Mouse (Mus musculus): Measurements from ENCODE around the gene Cela2a.

The Cela2a gene

DNA sequence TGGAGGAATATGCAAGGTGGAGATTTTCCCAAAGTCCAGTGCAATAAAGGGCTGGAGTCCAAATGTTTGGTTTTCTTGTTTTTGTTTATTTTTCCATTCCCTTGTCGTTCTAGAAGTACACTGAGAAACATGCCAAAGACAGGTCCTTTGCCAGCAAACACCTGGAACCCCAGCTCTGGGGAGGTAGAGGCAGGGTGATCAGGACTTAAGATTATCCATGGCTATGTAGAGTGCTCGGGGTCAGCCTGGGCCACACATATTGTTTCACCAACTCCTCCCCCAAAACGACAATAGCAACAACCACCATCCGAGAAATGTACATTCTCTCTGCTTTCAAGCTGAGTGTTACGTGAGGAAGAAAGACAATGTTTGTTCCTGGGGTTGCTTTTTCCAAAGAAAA lies at the start of gene Cela2a:
Gene Cela2a, minus strand, starts transcription at position 101 of the 400 bp plus-strand sequence.
- DNase-seq (ENCODE audit: low read depth, low spot score) = no peak

DNA sequence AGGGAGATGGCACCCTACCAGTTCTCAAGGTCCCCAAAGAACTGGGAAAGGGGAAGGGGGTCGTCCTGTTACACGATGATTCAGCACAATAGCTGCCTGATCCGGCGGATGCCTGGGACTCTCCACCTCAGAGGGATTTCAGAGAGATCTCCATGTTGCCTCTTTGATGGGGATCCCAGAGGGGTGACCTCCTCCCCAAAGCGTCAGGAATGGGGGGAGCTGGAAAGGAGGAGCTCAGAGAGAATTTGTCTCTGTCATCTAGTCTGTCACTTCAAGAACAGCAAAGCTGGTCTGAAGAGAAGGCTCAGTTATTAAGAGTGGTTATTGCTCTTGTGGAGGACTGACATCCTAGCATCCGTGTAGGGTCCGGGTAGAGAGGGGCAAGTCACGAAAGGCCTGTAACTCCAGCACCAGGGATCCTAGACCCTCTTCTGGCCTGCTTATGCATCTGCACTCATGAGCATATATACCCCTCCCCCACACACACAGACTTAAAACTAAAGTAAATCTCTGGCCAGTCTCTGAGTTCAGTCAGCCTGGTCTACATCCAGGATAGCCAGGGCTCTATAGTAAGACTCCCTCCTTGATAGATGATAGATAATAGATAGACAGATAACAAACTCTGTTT lies 49.6 kb upstream of the Cela2a start:
- no peak for DNase-seq (ENCODE audit: low read depth, low spot score)

DNA sequence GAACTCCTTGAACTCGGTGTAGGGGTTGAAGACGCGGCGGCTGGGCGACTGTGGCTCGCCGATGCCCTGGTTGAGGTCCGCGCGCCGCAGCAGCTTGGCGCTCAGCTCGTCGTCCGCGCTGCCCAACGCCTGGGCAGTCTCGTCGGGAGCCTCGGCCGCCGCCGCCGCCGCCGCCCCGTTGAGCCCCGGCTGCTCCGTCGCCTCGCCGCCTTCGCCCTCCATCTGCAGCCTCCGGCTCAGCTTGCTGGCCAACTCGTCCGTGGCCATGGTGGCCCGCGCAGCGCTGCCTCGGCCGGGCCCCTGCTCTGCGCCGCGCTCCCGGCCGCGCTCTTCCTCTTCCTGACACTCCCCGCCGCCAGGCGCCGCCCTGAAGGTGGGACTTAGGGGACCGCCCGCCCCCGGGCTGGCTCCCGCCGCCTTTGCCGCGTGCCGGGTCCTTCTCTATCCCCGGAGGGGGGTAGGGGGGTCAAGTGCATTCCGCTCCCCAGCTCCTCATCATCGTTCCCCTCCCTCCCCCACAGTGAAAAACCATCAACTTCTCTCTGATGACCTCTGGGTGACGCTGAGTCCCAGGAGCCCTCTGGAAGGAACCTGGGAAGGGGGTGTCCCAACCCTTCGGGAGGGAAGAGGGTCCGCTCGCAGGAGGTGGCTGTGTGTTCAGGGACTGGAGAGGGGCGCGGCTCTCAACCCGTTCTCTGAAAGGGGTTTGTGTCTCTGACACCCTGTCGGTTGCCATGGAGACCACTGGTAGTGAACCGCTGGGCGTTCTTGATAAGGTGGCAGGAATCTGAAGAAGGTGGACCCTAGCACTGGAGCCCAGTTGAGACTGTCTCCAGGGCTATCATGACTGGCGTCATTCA lies 48.9 kb upstream of the Cela2a start, which contains the start of gene Efhd2:
Gene Efhd2, minus strand, starts transcription at position 320 of the 860 bp plus-strand sequence.
- DNase-seq (ENCODE audit: low read depth, low spot score) = no peak

DNA sequence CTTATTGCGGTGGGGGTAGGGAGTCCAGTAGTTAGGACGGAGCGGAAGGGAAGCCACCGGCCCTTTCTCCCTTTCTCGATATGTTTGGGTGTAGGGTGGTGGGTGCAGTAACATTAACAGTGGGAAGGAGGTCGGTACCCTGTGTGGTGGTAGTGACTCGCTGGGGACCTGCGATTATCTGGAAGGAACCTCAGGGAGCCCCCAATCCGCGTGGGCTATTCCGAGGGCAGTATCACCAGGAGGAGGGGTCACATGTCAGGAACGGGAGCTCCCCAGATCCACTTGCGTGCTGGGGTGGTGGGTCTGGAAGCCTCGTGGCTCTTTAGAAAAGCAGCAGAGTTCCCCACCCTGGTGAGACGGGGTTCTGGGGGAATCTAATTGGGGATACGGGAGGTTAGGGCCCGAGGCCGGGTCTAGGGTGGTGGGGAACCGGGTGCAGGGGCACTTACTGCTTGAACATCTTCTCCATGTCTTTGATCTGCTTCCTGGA lies 48.2 kb upstream of the Cela2a start:
- DNase-seq (ENCODE audit: low read depth, low spot score) = no peak

DNA sequence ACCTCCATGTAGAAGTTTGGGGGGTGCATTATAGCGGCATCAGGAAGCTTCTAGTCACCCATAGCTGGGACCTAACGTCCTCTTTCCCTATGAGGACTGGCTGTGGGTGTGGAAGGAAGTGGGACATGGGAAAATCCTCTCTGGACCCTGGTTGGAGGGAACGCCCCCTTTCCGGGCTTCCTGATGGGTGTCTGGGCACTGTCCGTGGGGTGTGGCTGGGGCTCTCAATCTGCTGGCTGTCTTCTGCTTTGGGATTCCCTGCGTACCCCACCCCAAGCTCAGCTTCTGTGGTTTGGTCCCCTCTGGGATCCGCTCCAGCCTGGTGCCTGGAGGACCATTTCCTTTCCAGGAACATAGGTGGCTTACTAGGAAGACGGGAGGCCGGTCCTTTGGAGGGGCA lies 47.0 kb upstream of the Cela2a start:
- no peak for DNase-seq (ENCODE audit: low read depth, low spot score)

DNA sequence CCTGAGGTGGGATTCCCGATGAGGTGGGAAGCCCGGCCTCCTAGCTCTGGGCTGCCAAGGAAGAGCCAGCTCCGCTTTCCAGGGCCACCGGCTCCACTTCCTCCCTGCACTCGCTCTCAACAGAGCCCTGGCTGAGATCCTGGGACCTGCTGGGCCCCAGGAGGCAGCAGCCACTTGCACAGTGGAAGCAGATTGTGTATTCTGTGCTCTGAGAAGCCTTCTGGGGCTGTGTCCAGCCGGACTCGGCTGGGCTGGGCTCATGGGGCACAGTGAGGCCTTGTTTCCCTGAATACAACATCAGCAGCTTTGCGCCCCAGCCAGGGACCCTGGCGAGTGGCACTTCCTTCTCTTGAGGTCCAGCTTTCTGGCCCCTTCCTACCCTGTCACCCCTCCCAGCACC lies 45.9 kb upstream of the Cela2a start:
- DNase-seq (ENCODE audit: low read depth, low spot score) = no peak

DNA sequence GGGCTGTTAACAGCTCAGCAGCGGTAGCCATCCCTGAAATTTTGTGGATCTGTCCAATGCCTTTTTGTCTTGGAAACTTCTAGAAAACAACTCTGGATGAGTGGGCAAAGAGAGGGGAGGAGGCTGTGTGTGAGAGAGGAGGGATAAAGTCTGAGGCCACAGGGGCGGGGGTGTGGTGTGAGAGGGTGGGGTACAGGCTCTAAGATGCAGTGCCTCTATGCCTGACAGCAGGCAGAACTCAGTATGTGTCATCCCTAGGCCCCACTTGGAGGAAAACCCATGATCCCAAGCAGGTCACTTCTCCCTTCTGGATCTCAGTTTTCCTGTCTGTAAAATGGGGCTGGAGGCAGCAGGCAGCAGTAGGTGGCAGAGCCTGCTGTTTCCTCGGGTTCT lies 45.4 kb upstream of the Cela2a start:
- no peak for DNase-seq (ENCODE audit: low read depth, low spot score)

DNA sequence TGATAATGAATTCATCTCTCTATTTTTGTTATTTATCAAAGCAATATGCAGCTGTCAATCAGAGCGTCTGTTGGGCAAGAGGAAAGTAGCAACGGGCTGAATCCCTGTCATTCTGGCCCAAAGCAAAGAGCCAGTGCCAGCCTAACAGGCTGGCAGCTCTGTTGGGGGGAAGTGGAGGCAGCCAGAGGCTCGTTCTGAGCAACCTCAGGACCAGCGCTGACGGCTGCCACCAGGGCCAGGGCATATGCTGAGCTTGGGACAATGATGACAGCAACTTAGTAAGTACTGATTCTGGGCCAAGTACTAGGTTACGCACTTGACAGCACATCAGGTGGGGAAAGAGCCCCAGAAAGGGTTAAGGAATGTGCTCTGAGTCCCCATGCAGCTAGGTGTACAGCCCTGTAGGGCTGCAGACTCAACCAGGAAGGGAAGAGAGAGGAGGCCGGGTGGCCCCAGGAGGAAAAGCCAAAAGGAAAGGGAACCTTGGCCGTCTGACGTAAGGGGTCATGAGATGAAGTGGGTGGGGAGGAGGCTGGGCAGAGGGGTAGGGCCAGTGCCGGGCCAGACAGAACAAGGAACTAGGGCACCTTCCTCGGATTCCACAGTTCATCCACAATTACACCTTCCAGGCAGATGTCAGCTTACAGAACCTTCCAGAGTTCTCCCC lies 44.8 kb upstream of the Cela2a start:
- no peak for DNase-seq (ENCODE audit: low read depth, low spot score)

DNA sequence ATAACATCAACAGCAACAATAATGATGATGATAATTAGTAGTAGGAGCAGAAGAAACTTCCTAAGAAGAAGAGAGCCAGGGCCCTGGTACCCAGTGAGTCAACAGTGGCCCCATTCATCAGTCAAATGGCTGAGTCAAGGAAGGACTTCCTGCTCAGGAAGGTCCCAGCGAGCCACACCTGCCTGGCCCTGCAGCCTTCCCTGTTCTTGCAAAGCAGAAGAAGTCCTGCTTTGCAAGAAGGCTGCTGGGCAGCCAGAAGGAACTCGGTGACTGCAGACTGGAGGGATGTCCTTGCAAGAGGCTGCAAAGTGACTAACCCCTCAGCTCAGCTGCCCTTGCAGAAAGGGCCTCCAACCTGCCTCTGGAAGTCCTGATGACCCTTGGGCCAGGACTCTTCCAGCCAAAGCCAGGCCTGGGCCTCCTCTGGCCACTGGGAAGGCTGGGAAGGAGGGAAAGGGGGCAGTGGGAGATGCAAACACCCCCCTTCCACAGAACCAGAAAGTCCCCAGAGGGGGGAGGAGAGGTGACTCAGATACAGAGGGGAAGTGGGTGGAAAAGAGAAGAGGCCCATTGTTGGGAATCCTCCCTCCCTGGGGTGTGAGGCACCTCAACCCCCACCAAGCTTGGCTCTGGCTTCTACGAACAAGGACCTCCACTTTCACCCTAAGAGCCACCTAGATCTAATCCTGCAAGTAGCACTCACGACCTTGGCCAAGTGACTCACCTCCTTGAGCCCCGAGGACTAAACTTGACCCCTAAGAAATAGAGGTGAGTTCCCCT lies 43.7 kb upstream of the Cela2a start:
- DNase-seq (ENCODE audit: low read depth, low spot score) = no peak

DNA sequence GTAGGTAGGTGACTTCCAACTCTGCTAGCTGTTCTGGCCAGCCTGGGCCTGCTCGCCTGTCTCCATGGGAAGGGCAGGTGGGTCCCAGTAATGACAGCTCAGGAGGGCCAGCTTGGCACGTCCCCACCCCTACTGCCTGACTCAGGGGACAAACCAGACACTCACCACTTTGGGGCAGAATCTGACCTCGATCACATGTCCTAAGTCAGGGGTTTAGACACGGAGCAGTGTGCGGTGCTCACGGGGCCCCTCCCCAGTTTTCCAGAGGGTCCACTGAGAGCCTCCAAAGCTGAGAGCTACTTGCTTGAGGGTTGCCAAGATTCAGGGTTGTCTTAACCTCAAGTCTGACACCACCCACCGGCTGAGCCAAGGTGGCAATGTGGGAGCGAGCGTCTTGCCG lies 42.1 kb upstream of the Cela2a start:
- no peak for DNase-seq (ENCODE audit: low read depth, low spot score)

DNA sequence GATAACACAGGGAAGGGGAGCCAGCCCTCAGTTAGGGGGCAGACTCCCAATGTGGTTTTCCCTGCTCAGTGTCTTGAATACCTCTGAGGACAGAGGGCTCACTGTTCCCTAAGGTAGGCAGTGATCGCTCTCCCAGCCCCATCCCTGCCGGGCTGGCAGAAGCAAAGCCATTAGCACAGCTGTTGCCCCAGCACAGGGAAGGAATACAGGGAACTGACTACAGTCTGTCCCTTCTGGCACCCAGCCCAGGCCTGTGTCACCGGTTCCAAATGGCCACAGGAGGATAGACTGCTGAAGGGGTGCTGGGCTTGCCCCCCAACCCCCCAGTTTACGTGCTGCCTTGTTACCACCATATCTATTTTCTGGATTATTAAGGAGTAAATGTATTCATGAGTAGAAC lies 41.5 kb upstream of the Cela2a start:
- no peak for DNase-seq (ENCODE audit: low read depth, low spot score)

DNA sequence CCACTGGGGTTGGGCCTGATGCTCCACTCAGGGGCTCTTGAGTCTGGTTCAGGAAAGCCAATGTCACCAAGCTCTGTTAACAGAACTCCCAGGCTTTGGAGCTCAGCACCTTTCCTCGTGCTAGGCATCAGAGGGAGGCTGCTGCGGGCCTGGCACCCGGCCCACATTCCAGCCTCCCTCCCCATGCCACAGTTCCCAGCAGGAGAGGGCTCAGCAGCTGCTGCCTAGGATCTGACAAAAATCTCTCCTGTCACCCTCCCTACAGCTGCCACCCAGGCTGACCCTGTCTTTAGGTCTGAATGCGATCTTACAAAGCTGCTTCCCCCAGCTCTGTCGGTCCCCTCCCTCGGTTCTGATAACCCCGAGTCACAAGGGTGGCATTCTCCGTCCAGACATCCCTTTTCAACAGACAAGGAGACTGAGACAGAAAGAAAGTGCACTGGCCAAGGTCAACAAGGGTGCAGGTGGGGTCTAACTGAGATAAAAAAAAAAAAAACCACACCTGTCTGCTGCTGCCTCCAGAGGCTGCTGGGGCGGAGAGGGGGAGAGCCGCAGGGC lies 41.1 kb upstream of the Cela2a start:
- no peak for DNase-seq (ENCODE audit: low read depth, low spot score)

DNA sequence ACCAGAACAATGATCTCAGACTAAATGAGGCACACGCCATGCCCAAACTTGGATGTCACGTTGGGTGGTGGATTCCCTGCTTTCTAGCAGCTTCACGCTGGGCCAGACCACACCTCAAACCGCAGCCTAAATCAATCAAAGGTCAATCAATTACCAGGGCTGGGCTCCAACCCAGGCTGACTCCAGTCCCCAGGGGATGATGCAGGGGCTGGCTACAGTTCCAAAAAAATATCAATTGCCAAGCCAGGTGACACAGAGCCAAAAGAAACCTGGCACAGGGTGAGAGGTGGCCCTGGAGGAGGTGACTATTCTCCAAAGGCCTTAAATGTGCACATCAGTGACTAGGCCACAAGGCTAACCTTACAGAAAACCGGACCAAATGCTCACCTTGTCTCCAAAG lies 39.6 kb upstream of the Cela2a start:
- DNase-seq (ENCODE audit: low read depth, low spot score) = no peak

DNA sequence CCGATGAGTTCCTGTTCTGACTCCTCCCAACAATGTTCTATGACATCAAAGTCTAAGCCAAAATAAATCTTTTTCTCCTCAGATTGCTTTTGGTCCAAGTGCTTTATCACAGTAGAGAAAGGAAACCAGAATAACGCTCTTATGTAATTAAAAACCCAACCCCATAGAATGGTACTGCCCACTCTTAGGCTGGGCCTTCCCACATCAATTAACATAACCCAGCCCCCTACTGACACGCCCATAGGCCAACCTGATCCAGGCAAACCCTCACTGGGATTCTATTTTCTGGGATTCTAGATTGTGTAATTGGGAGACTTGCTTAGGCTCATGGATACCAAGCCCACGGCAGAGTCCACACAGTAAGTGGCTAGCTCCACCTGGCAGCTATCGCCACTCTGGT lies 39.0 kb upstream of the Cela2a start:
- DNase-seq (ENCODE audit: low read depth, low spot score) = no peak

DNA sequence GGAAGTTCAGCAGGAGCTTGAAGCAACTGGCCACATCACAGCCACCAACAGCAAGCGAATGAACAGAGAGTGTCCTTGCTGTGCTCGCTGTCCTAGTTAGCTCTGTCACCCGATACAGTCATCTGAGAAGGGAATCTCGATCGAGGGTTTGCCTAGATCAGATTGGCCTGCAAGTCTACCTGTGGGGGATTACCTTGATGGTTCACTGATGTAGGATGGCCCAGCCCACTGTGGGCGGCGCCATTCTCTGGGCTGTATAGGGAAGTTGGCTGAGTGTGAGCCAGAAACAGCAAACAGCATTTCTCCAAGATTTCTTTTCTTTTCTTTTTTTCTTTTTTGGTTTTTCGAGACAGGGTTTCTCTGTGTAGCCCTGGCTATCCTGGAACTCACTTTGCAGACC lies 38.5 kb upstream of the Cela2a start:
- no peak for DNase-seq (ENCODE audit: low read depth, low spot score)

DNA sequence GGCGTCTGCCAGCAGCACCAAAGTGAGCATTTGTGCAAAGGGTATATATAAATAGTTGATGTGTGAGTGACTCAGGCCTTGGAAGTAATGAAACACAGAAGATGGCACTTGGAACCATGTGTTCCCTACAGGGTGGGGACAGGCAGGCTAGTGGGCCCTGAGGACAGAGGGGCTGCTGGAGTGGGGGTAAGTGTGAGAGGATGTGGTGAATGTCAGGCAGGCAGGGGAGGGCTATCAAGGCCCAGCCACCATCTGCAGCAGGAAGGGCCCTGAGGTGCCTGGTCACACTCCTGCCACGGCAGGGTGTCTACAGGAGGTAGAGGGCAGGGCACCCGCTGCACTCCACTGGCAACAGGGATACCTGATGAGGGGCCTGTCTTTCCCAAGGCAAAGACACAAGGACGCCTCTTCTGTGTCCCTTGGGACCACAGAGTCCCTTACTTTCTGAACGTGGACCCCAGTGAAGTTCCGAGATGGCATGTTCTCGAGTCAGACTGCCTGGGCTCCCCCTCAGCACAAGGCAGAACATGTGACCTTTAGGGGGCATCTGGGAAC lies 37.8 kb upstream of the Cela2a start:
- DNase-seq (ENCODE audit: low read depth, low spot score) = no peak

DNA sequence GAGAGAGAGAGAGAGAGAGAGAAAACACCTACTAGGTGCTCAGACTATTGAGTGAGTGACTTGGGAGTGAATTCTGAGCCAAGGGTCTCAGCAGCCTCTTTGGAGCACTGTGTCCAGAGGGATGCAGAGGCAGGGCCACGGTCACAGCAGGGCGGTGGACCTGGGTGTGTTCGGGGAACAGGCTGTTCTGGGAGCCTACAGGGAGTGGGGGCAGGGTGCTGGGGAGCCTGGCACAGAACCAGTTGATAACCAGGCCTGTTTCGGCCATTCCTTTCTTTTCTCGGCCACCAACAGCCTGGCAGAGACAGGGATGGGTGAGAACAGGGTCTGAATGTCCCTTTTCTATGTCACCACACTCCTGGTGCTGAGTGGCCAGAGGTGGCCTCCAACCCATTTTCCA lies 36.9 kb upstream of the Cela2a start:
- no peak for DNase-seq (ENCODE audit: low read depth, low spot score)

DNA sequence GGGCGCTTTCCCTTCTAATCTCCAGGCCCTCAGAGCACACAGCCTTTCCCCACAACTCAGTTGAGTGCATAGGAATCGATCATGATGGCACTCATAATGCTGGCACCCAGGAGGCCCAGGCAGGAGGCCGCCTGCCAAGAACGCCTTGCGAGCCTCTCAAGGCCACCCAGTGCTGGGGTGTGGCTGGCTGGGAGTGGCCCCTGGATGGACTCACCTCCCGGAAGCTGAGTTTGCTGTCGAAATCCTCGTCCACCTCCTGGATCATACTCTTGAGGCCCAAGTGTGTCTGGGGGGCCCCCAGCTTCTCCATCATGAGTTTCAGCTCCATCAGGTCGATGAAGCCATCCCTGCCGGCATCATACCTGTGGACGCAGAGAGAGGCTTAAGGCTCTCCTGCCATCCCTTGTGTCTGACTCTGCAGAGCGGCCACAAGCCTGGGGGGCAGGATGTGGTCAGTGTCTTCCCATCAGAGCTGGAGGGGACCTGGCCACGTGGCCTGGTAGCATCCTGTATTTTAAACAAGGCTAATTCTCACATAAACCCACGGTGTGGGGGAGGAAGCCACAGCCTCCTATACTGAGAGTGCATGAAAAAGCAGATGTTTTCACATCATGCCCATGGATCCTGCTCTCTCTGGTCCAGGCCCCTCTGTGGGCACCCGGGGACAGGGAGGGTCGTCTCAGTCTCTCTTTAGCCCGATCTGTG lies 35.8 kb upstream of the Cela2a start:
- DNase-seq (ENCODE audit: low read depth, low spot score) = no peak

DNA sequence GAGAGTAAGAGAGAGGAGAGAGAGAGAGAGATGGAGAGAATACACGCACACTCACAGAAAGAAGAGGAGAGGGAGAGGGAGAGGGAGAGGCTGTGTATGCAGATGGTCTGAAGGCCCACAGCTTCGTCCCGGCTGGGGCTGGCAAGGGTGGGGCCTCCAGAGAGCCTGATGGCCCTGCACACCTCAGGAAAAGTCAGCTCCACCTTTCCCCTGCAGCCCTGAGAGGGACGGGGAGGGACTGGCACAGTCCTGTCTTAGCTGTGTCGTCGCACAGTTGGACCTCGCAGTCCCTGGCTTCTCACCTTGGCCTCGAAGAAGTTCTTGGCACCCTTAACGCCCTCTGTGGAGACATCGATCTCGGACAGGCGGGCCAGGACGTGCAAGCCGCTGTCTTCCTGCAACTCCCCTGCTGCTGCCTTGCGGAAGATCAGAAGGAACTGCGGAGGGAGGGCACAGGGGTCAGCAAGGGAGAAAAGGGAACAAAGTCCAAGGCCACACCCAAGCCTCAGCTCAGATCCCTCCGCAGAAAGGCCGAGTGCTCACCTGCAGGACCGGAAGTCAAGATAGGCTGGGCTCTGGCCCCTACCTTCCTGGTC lies 34.4 kb upstream of the Cela2a start:
- no peak for DNase-seq (ENCODE audit: low read depth, low spot score)

DNA sequence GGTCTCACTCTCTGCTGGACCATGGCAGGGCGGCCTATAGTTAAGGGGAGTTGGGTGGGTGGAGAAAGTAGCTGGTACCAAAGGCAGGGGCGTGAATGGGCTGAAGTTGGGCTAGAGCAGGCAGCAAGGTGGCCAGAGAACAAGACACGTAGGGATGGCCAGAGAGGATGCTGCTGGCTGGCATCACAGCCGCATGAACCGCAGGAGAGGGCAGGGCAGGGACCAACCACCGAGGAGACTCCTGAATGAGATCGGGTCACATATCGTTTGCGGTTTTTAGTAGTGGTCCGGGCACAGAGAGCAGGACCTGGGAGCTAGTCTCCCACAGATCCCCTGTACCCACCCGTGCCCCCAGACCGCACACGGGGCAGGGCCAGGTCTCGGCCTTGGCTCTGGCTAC lies 33.4 kb upstream of the Cela2a start:
- no peak for DNase-seq (ENCODE audit: low read depth, low spot score)
